Mouse (Mus musculus): ENCODE data around the gene Rab3il1.

Gene Rab3il1

DNA sequence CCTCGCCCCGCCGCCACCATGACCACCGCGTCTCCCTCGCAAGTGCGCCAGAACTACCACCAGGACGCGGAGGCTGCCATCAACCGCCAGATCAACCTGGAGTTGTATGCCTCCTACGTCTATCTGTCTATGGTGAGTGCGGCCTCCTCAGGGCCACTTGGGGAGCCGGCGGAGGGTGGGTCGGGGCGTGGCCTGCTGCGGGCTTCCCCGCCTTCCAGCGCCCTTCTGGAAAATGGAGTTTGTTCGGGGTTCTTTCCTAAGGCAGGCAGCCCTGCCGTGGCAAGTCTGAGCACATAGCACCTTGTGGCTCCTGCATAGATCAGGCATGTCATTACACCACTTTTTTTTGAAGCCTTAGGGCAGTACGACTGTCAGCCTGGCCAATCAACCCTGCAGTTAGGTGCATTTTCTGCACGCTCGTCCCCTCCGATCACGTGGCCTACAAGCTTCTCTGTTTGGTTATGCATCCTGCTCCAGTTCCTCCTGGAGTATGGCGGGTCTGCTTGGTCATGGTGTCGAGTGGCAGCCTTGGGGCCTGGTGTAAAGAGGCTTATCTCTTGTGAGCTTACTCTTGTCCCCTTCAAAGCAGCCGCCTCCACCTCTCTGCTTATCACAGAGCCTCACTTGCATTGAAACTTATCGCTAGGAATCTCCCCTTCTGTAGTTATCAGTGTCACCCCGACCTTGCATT is 18.5 kb upstream of the Rab3il1 start:
- peak; percentile 75 for DNase-seq (ENCODE audit: low read depth, low spot score)

DNA sequence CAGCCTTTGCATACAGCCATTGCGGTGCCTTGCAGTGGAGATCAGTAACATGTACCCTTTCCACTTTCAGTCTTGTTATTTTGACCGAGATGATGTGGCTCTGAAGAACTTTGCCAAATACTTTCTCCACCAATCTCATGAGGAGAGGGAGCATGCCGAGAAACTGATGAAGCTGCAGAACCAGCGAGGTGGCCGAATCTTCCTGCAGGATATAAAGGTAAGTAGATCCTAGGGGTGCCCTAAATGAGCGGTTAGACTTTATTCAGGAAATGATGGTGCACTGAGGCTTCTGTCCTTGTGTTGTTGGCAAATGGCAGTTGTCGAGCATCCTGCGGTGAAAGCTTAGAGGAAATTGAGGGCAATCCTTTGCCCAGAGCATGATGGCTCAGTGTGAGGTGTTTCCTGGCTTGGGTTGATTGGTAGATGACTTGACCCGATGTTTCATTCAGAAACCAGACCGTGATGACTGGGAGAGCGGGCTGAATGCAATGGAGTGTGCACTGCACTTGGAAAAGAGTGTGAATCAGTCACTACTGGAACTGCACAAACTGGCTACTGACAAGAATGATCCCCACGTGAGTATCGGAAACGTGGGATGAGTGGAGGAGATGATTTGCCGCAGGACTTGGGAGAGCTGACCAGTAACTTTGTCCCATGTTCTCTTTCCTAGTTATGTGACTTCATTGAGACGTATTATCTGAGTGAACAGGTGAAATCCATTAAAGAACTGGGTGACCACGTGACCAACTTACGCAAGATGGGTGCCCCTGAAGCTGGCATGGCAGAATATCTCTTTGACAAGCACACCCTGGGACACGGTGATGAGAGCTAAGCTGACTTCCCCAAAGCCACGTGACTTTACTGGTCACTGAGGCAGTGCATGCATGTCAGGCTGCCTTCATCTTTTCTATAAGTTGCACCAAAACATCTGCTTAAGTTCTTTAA is 17.1 kb upstream of the Rab3il1 start:
- no peak for DNase-seq (ENCODE audit: low read depth, low spot score)

DNA sequence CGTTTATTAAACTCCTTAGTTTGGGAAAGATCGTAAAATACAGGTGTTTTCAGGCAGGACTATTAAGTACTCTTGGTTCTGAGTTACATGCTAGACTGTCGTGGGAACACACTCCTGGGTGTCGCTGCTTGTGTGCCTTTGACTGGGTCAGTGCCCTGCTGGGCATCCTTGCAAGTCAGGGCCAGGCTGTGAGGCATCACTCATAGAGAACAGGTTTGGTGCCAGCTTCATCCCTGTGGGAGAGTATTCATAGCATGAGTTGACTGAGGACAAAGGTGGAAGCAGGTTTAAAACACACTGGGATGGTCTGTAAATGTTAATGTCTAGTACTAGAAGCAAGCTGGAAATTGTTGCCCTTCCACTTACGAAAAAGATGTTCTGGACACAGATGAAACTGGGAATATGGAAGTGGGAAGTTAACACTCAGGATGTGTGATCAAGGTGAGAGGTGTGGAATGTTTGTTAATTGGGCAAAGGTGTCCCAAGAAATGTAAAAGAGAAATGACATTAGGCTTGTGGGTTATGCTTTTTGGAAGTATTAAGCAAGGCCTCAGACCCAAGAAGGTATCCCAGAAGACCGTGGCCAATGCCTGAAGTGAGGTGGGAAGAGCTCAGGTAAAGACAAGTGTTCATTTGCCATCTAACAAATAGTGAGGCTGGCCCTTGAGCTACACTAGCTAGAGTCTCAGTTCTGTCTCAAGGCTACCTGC is 16.1 kb upstream of the Rab3il1 start:
- no peak for DNase-seq (ENCODE audit: low read depth, low spot score)

DNA sequence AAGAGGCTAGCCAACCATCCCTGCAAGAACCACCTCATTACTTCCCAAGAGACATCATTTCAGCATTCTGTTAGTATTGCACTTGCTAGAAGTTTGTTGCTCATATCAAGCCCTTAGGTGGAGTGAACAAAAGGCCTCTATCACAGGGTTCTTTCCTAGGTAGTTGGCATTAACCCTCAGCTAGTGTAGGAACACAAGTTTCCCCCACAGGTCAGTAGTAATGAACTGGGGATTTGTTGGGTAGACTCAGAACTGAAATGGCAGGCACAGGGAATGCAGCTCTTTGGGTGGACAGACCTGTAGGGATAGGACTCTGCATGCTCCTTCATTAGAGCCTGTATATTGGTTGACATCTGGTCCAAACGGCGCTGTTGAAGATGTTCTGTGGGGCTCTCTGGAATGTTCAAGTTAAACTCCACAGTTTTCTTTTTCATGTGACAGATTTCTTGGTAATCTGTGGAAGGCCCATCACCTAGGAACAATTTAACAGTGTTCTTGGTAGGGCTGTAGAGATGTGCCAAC is 15.5 kb upstream of the Rab3il1 start:
- no peak for DNase-seq (ENCODE audit: low read depth, low spot score)

DNA sequence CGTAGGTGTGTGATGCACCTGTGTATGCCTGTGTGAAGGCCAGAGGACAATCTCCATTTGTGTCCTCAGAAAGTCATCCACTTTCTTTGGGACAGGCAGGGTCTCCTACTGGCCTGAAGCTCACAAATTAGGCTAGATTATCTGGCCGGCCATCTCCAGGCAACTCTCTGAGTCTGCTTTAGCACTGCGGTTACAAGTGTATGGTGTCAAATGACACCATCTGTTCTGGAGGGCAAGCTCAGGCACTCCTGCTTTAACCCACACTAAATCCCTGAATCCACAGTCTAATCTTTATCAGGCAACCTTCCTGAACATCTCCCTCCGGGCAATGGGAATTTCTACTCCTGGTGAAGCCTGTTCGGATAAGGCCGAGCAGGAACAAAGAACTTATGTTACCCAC is 14.3 kb upstream of the Rab3il1 start:
- no peak for DNase-seq (ENCODE audit: low read depth, low spot score)

DNA sequence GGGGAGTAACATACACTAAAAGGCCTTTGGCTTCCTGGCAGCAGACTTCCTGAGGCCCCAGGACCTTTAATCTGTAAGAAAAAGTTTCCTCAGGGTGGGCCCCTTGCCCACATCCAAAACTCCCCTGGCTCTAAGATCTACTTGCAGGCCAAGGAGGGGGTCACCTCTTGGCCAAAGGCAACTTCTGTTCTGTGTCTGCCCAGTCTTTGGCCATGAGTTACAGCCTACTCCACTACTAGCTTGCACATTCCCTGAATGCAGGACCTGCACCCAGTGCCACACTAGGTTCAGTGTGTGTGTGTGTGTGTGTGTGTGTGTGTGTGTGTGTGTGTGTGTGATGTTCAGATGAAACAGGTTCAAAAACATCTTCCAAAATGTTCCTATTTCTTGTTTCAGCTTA is 13.9 kb upstream of the Rab3il1 start:
- no peak for DNase-seq (ENCODE audit: low read depth, low spot score)

DNA sequence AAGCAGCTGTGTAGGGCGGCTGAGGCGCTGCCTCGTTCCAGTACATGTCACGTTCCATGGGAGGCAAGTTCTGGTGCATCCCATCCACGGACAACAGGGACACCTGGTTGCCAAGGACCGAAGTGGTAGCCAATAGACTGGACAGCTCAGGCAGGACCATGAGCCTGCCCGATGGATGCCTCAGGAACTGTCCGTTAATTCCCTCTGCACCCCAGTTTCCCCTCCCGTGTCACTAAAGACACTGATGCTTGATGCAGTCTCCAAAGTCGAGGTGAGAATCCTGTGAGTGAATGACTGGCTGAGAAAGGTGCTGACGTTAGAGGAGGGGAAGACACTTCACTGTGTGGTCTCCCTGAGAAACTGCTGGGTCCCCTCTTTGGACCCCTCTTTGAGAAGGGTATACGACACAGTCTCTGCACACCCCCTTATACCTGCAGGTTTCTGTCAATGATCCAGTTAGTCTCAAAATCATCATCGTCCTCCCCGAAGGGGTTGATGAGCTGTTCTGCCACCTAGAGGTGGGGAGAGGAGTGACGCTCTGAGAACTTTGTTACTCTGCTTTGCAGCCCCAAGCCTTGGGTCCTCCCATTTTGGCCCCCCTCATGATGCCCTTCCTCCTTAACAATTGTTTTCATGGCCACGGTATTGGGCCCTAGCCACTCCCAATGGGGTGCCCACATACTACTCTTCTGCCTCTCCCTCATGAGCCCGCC is 12.1 kb upstream of the Rab3il1 start:
- peak; percentile 51 for DNase-seq (ENCODE audit: low read depth, low spot score)

DNA sequence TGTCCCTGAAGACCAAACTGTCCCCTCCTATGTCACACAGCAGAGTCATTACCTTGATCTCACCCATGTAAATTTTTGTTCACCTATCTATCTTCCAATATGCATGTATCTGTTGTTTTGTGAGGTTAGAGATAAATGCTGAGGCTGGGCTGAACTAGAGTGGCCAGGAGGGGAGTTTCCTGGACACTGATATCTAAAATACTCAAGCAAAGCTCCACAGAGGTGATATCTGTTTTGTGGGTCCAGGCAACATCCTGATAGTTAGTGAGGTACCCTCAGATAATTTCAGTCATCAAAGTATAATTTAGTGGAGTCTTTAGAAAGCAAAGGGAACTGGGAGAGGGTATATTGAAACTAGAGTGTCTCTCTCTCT is 11.6 kb upstream of the Rab3il1 start:
- no peak for DNase-seq (ENCODE audit: low read depth, low spot score)

DNA sequence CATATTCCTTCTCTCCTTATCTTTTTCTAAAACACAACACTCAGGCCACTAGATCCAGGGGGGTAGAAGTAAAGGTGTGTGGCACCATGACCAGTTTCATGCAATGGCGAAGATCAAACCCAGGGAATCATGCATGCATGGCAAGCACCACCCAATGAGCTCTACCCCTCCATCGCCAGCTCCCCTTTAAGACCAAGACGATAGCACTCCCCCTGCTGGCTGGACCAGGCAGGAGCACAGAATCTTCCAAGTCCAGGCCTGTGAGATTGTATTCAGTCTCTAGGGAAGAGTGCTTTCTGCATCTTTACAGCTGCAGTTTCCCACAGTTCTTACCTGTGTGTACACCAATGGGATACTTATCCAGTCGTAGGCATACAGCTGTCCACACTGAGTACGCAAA is 10.2 kb upstream of the Rab3il1 start:
- peak; percentile 85 for DNase-seq (ENCODE audit: low read depth, low spot score)

DNA sequence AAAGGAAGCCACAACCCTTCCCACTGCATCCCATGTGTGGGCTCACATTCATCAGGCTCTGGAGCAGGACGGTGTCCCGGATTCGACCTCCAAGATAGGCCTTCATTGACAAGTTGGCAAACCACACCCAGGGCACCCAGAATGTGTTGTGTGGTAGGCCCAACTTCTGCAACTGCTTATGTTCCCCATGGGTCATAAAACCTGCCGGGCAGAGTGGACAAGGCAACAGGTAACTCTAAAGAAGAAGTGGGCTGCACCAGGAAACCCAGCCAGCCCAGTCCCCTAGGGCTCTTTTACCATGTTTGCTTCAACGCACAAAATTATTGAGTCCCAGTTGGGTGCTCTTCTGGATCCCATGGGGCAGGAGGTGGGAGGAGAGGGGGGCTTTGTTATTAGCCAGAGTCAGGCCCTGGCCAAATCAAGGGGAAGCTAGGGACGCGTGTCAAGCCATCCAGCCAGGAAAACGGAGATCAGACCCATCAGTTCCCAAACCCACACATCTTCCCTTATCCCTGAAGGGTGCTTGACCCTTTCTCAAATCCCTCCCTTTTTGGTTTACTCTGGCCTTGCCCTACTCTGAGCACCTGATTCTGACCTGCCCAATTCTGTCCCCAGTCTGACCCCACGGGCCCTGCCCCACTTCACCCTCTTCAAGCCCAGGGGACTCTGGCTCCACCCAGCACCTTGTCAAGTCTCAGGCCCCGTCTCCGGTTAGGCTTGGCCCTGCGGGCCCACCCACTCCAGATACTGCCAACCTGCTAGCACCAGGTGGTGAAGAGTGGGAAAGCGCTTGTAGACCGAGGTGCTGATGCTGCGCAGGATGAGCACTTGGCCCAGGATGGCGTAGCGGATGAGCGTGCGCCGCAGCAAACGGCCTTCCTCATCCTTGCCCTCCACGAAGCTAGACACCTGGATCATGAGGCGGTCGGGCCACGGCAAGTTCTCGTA is 9.2 kb upstream of the Rab3il1 start:
- no peak for DNase-seq (ENCODE audit: low read depth, low spot score)

DNA sequence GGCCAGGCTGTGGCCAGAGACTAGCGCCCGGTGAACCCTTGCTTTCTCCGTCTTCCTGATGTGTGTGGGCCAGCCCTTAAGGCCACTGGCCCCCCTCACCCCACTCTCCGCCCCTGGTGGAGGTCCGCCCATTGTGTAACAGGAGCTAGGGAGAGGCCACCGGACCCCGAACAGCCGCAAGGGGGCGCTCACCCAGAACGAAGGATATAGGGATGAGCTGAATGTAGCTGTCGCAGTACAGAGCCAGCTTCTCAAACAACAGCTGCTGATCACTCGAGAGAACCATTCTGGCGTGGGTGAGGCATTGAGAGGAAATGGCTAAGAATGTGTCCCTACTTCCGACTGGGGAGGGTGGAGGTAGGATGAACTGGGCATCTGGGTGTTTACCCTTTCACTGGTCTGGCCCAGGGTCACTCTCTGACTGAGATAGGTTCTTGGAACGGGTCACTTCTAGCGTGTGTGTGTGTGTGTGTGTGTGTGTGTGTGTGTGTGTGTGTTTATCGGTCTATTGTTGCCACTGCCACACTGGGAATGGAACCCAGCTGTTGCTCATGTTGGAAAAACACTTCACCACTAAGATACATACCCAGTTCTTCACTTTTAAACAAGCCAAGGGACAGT is 8.3 kb upstream of the Rab3il1 start:
- peak; percentile 94 for DNase-seq (ENCODE audit: low read depth, low spot score)

DNA sequence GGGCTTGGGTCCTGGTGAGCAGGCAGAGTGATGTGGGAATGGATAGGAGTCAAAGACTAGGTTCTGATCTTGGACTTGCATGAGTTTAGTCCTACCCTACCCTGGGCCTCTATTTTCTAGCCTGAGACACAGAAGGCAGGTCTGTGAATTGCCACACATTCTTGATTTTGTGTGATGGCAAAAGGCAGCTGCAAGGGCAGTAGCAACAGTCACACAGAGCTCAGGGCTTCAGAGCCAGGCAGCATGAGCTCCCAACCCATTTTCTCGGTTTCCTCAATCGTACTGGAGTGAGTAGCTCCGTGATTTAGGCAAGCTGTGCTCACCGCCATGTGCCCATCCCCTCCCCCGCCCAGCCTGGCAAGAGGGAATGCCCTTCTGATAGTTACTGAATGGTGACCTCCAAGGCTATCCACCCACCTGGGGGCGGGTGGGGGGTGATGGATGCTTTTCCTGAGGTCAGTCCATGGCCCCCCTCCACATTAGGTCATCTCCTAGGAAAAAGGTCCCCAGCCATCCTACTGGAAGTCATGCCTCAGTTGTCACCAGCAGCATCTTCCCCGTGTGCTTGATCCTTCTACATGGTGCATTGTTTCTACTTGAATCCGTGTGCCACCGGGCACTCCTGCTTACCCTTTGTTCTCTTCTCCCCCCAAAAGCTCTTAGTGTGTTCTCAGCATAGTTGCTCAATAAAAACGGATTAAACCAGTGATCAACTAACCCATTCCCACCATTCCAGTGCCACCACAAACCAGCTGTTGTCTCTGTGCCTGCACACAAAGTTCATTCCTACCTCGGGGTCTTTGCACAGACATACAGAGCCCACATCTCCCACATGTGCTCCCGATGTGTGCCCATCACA is 4.0 kb upstream of the Rab3il1 start:
- no peak for DNase-seq (ENCODE audit: low read depth, low spot score)

DNA sequence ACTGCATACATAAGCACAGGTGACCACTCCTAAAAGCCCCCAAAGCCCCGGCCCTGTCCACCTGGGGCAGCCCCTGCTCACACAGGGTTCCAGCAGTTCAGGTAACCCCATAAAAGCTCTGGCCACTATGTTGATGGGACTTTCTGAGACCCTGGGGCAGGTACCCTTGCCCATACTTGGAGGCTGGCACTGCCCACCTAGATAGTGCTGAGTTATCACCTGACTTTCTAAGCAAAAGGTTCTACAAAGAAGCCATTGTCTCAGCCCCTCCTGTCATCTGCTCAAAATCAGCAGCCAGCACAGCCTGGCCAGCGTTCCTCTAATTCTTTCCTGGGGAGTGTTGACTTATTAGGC is 3.4 kb upstream of the Rab3il1 start:
- DNase-seq (ENCODE audit: low read depth, low spot score) = no peak

DNA sequence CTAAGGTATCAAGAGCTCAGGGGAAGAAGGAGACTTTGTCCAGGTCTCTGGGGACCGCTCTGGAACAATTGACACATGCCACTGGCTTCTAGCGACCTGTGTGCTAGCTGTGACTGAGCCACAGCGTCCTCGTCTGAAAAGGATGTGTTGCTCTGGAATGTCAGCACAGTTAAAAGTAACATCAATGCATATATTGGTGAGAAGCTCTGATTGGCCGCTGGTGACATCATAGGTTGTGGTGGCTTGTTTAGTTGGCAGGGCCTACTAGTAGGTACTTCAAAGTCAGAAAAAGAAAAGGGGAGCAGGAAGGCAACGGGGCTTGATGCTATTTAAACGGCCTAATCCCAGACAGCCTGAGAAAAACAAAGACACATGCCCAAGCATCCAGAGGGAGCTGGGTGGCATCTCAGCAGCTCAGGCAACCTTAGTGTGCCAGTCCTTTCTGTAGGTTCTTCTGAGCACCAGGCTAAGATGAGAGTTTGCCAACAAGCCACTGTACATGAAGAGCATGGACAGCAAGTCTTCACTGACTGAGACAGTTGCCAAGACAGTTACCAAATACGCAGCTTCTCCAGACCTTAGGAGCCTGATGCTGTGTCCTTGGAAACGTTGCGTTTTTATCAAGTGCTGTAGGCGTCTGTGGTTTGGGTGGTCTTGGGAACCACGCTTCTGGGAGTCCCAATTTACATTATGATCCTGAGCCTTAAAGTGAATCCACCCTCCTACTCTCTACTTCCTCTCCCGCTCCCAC is 2.6 kb upstream of the Rab3il1 start:
- no peak for DNase-seq (ENCODE audit: low read depth, low spot score)

DNA sequence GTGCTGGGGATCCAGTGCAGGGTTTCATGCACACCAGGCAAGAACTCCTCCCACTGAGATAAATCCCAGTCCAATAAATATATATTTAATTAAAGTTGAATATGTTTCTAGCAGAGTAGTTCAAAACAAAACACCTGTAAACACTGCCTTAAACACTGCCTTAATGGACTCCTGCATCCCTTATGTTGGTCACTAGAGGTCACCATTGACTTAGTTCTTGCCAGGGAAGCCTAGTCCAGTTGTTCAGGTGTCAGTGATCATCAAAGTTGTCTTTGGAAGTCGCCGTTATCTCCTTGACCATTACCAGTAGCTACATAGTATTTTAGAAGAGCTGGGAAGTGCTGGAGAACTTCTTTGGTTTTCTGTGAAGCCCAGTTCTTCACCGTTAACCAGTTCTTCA is 1.1 kb upstream of the Rab3il1 start:
- peak; percentile 48 for DNase-seq (ENCODE audit: low read depth, low spot score)

DNA sequence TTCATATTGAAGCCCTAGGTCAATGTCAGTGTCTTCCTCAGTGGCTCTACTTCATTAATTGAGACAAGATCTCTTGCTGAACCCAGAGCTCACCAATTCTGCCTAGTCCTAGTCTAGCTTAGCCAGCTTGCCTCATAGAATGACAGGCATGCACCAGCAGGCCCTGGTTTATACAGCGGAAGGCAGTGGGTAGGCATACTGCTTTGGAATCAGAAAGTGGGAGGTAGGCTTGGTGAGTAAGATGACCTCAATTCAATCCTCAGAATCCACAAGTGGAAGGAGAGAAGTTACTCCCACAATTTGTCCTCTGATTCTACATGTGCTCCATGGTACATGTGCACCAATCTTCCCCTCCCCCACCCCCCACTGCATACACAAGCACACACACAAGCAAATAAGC is 2.2 kb downstream of the Rab3il1 start:
- DNase-seq (ENCODE audit: low read depth, low spot score) = no peak

DNA sequence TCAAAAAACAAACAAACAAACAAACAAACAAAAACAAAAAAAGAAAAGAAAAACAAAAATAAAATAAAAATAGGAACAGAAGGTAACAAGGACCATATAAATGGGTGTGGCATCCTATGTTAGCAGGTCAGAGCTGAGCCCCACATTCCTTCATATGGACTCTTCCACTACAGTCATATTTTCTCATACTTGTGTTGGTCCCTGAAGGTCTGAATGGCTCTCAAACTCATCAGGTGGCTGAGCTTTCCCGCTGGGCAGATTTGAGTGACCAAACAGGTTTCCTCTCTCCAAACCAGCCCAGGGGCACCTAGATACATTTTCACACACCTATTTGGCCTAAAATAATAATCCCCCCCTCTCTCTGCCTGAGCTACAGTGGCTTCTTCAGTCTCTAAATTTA is 9.9 kb downstream of the Rab3il1 start:
- no peak for DNase-seq (ENCODE audit: low read depth, low spot score)

DNA sequence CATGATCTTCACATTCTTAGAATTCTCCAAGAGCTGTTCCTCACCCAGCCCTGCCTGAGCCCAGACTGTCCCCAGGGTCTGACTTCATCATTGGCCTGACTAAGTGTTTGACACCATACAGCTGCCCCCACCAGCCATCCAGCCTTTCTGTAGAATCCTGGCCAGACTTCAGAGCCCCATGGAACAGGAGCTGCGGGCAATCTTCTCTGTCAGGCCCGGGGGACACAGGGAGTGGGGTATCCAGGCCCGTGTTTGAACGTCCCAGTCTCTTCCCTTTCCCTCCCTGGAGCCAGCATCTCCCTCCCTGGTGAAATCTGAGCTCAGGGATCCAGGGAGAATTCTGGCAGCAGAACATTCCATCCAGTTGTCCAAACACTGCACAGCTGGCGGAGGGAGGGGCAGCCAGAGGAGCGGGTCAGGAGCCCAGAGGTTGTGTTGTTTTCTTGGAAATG is 11.4 kb downstream of the Rab3il1 start:
- DNase-seq (ENCODE audit: low read depth, low spot score) = peak; percentile 73

Data from ZHBTc4 (cell line).